Mouse (Mus musculus): ENCODE results near the gene Vmp1. TPM values are rescaled to one million over a fixed set of nuclear protein-coding genes. Genes with fewer than 3 reads are reported as not detected.

The Vmp1 gene
- polyA plus RNA-seq, 1 experiment from 2014 or later, result 88.7 TPM

DNA sequence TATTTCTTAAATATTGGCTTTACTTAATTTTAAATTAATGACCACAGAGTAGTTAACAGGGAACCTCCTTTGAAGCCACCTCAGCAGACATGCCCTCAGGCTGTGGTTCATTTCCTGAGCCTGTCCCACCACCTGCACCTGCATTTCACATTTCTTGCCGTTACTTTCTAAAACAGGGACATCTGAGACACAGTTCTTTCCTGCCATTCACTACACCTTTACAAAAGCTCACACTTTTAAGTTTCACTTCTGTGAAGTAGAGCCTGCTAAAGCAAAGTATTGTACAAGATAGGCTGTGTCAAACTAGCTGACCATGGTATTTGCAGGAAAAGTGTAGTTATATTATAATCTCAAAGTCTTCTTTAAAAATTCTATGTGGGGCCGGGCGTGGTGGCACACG lies 144.8 kb downstream of the Vmp1 start:
- H3K9ac ChIP-seq (ENCODE audit: low read length), result no peak overlapping the region
- no peak overlapping the region for H3K27ac ChIP-seq (replicated peaks; ENCODE audit: low read depth, low read length)
- H3K9me3 ChIP-seq (ENCODE audit: control insufficient read depth, low read length), result no peaks in the 10 kb centered on the region
- DNase-seq (ENCODE audit: low spot score), result no peak
- WGBS, result 81% methylated on average over 4 of the region's 4 CpGs
- no peaks in the 10 kb centered on the region for H3K27me3 ChIP-seq (ENCODE audit: control insufficient read depth, insufficient read depth, low read length)
- no peak overlapping the region for H3K4me3 ChIP-seq (ENCODE audit: low read depth, low read length)
- H3K36me3 ChIP-seq (ENCODE audit: control insufficient read depth, insufficient read depth, low read length), result no peaks in the 10 kb centered on the region
- no peak overlapping the region for H3K4me2 ChIP-seq (ENCODE audit: low read depth, severe bottlenecking)
- ATAC-seq (ENCODE audit: insufficient number of reproducible peaks, low FRiP score, low TSS enrichment, low read depth), result no peak
- H3K4me1 ChIP-seq (ENCODE audit: control insufficient read depth, insufficient read depth, low read length), result peaks cover 4% of the 10 kb centered on the region; the same call in 1 of the 2 replicates

DNA sequence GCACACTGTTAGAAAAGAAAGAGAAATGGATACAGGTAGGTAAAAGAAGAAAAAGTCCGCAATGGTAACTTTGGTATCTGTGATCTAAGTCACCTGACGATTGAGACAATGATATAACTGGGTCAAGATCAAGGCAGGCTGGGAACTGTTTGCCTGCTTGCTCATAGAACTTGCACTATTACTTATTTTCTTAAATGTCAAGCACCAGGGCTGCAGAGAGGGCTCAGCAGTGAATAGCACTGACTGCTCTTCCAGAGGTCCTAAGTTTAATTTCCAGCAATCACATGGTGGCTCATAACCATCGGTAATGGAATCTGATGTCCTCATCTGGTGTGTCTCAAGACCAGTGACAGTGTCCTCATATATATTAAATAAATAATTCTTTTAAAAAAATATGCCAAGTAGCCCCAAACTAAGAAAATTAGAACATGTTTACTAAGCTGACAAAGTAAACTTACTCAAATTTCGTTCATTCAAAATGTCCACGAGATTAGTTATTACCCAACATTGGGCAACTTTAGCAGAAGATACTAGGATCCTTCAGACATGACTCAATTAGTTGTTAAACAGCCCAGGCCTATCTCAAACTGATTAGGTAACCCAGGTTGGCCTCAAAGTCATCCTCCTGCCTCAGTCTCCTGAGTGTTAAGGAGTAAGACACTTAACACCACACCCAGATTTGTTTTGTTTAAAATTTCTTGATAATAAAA lies 149.3 kb downstream of the Vmp1 start:
- H3K4me3 ChIP-seq (ENCODE audit: low read depth, low read length), result no peak overlapping the region
- no peak overlapping the region for H3K4me2 ChIP-seq (ENCODE audit: low read depth, severe bottlenecking)
- no peak for DNase-seq (ENCODE audit: low spot score)
- H3K9ac ChIP-seq (ENCODE audit: low read length), result no peak overlapping the region
- H3K4me1 ChIP-seq (ENCODE audit: control insufficient read depth, insufficient read depth, low read length), result no peaks in the 10 kb centered on the region
- H3K36me3 ChIP-seq (ENCODE audit: control insufficient read depth, insufficient read depth, low read length), result peaks cover 7% of the 10 kb centered on the region; the same call in 1 of the 2 replicates
- no peaks in the 10 kb centered on the region for H3K9me3 ChIP-seq (ENCODE audit: control insufficient read depth, low read length)
- 94% methylated on average over 5 of the region's 5 CpGs for WGBS
- H3K27me3 ChIP-seq (ENCODE audit: control insufficient read depth, insufficient read depth, low read length), result no peaks in the 10 kb centered on the region
- ATAC-seq (ENCODE audit: insufficient number of reproducible peaks, low FRiP score, low TSS enrichment, low read depth), result no peak
- H3K27ac ChIP-seq (replicated peaks; ENCODE audit: low read depth, low read length), result no peak overlapping the region

MicroRNAs encoded within 50 kb of the gene (microRNA counts, 519-probe panel; counts per million panel counts)
- microRNA mmu-miR-21, result 4,011 counts per million, percentile 58 among the panel's probes with 10 or more counts

Small RNA genes within 50 kb of the gene (microRNA-seq; reads per million reads assigned to microRNA genes)
- gene Mir21a, result 4,545 reads per million, percentile 88 among the genes with 10 or more reads in this experiment

Other genes with a start within 250 kb of the Vmp1 start
- 29.5 and 31.1 TPM in 2 replicates for gene Rnft1, start 199.2 kb downstream of the Vmp1 start, polyA plus RNA-seq (2014; fragmentation: Nextera tagmentation; extraction: Ambion mirVana)
- 63.2 and 64.0 TPM in 2 replicates for gene Rps6kb1, start 139.0 kb downstream of the Vmp1 start, polyA plus RNA-seq (2014; fragmentation: Nextera tagmentation; extraction: Ambion mirVana)
- 10.7 and 15.2 TPM in 2 replicates for gene Tubd1, start 138.8 kb downstream of the Vmp1 start, polyA plus RNA-seq (2014; fragmentation: Nextera tagmentation; extraction: Ambion mirVana)
- 43.6 and 45.4 TPM in 2 replicates for gene Ptrh2, start 149 bp upstream of the Vmp1 start, polyA plus RNA-seq (2014; fragmentation: Nextera tagmentation; extraction: Ambion mirVana)
- gene Cltc, start 73.7 kb upstream of the Vmp1 start, polyA plus RNA-seq (2014; fragmentation: Nextera tagmentation; extraction: Ambion mirVana), result 143 and 157 TPM in 2 replicates
- gene Dhx40, start 123.9 kb upstream of the Vmp1 start, polyA plus RNA-seq (2014; fragmentation: Nextera tagmentation; extraction: Ambion mirVana), result 40.2 and 43.8 TPM in 2 replicates

Measured in limb, embryonic 11.5 days (tissue).